Mouse (Mus musculus) CH12.LX (cell line): Measurements from ENCODE around the gene Gm20538.

ENCODE experiments used
- CTCF ChIP-seq, 2 experiments: IDR thresholded peaks in 1 of 2; conservative IDR thresholded peaks in 1 of 2; 2 replicates each; pipeline ENCODE4 v1.5.1; 2011 to 2012; ENCODE audit warnings: low read depth in 2 of 2, low read length in 2 of 2, improper control_type of control experiment in 1 of 2, inconsistent platforms in 1 of 2, mild to moderate bottlenecking in 1 of 2, moderate library complexity in 1 of 2
- EP300 ChIP-seq: IDR thresholded peaks from 2 replicates; pipeline ENCODE4 v1.6.1; 2011; ENCODE audit warnings: low read length, improper control_type of control experiment
- IRF4 ChIP-seq: IDR thresholded peaks from 2 replicates; pipeline ENCODE4 v1.6.1; 2014; ENCODE audit warnings: low read depth, mild to moderate bottlenecking, inconsistent platforms, low read length, improper control_type of control experiment
- POLR2A ChIP-seq: IDR thresholded peaks from 2 replicates; pipeline ENCODE4 v1.6.1; 2011; ENCODE audit warnings: low read depth, mild to moderate bottlenecking, improper control_type of control experiment, low read length
- POLR2AphosphoS2 ChIP-seq: IDR thresholded peaks from 2 replicates; pipeline ENCODE4 v1.6.1; 2011; ENCODE audit warnings: low read depth, low read length, improper control_type of control experiment
- USF1 ChIP-seq: IDR thresholded peaks from 2 replicates; pipeline ENCODE4 v1.6.1; 2014; ENCODE audit warnings: low read depth, mild to moderate bottlenecking, inconsistent platforms, low read length, improper control_type of control experiment
- USF2 ChIP-seq: conservative IDR thresholded peaks from 2 replicates; pipeline ENCODE4 v1.6.1; 2011; ENCODE audit warnings: low read depth, low read length, improper control_type of control experiment

- TF ChIP-seq EP300 (no peak), USF2 (no peak), POLR2AphosphoS2 (no peak), POLR2A (no peak), CTCF (conservative IDR thresholded peaks at IDR 0.05 in 1 of 2, IDR thresholded peaks at IDR 0.05 in 1 of 2; ENCODE audit: low read depth in 2 of 2, low read length in 2 of 2) (no peak), IRF4 (no peak), USF1 (no peak)
Observed at GRCm38 (mm10) chr19:44545321-44546041, 7.2 kb downstream of the Gm20538 start, which contains the start of gene Sec31b.
